Mouse (Mus musculus) intestine, postnatal 0 days (tissue): ENCODE results near the gene Kalrn. TPM values are rescaled to one million over a fixed set of nuclear protein-coding genes. Genes with fewer than 3 reads are reported as not detected.

ENCODE experiments used
- ATAC-seq: fragments of 200-750 bp; cut with Nextera tagmentation; 2 replicates; pipeline ENCODE4 v1.8.0; 2017; ENCODE audit warnings: mild to moderate bottlenecking, moderate TSS enrichment, moderate library complexity
- H3K27ac ChIP-seq: fragments of 300-500 bp; sonication (generic); 2 replicates; pipeline ENCODE4 v1.5.1; 2014; ENCODE audit warnings: mild to moderate bottlenecking, low read depth, low read length, moderate library complexity
- H3K27me3 ChIP-seq: fragments of 300-500 bp; sonication (generic); replicated peaks from 2 replicates; pipeline ENCODE4 v1.6.1; 2014; ENCODE audit warnings: low read length, mixed read lengths; ENCODE audit not compliant: control insufficient read depth, insufficient read depth
- H3K36me3 ChIP-seq: fragments of 300-500 bp; sonication (generic); 2 replicates; pipeline ENCODE4 v1.6.1; 2014; ENCODE audit warnings: mild to moderate bottlenecking, moderate library complexity; ENCODE audit not compliant: control insufficient read depth, insufficient read depth
- H3K4me1 ChIP-seq: fragments of 300-500 bp; sonication (generic); replicated peaks from 2 replicates; pipeline ENCODE4 v1.6.1; 2014; ENCODE audit warnings: antibody characterized with exemption, low read length, mixed read lengths; ENCODE audit not compliant: control insufficient read depth, insufficient read depth
- H3K4me2 ChIP-seq: fragments of 300-500 bp; sonication (generic); replicated peaks from 2 replicates; pipeline ENCODE4 v1.6.1; 2014; ENCODE audit warnings: low read depth, mild to moderate bottlenecking, moderate library complexity
- H3K4me3 ChIP-seq: fragments of 300-500 bp; sonication (generic); 2 replicates; pipeline ENCODE4 v1.5.1; 2014; ENCODE audit warnings: low read depth, low read length
- H3K9ac ChIP-seq: fragments of 300-500 bp; sonication (generic); 2 replicates; pipeline ENCODE4 v1.6.1; 2014; ENCODE audit warnings: mild to moderate bottlenecking, low read depth, low read length
- H3K9me3 ChIP-seq: fragments of 300-500 bp; sonication (generic); 2 replicates; pipeline ENCODE4 v1.6.1; 2016; ENCODE audit warnings: mixed run types; ENCODE audit not compliant: control insufficient read depth
- CTCF ChIP-seq: sonication (generic); IDR thresholded peaks from 2 replicates; pipeline ENCODE4 v1.5.1; 2016; ENCODE audit warnings: low read depth, mild to moderate bottlenecking, control low read depth, antibody characterized with exemption, moderate library complexity
- WGBS: fragments of 180-500 bp; shearing (Covaris S2); extraction: QIAGEN DNeasy Blood & Tissue Kit; methylation state at CpG from one replicate; pipeline ENCODE4 v1.1.7; 2014; 5-methylcytosine and 5-hydroxymethylcytosine counted together
- polyA plus RNA-seq: library from polyadenylated mRNA; unstranded; fragments of >200 nt; fragmentation: Nextera tagmentation; extraction: Ambion mirVana; gene quantifications from 2 replicates; pipeline ENCODE4 v1.2.1, GENCODE M21; 2015

Kalrn gene
- polyA plus RNA-seq, 1 experiment from 2014 or later: 7.5 TPM

- H3K9ac ChIP-seq: no peak overlapping the region
- no peak overlapping the region; the same call in 1 of the 2 replicates for H3K27ac ChIP-seq
- no peaks in the 10 kb centered on the region for H3K4me1 ChIP-seq
- WGBS: 82% methylated on average over 4 of the region's 4 CpGs
- ATAC-seq: no peak
- H3K4me2 ChIP-seq: no peak overlapping the region
- no peaks in the 10 kb centered on the region for H3K36me3 ChIP-seq
- no peaks in the 10 kb centered on the region for H3K9me3 ChIP-seq
- no peaks in the 10 kb centered on the region for H3K27me3 ChIP-seq
- TF ChIP-seq CTCF: no peak
- H3K4me3 ChIP-seq: no peak overlapping the region
These were observed 325.1 kb downstream of the Kalrn start for GRCm38 (mm10) chr16:34248256-34248655.

DNA sequence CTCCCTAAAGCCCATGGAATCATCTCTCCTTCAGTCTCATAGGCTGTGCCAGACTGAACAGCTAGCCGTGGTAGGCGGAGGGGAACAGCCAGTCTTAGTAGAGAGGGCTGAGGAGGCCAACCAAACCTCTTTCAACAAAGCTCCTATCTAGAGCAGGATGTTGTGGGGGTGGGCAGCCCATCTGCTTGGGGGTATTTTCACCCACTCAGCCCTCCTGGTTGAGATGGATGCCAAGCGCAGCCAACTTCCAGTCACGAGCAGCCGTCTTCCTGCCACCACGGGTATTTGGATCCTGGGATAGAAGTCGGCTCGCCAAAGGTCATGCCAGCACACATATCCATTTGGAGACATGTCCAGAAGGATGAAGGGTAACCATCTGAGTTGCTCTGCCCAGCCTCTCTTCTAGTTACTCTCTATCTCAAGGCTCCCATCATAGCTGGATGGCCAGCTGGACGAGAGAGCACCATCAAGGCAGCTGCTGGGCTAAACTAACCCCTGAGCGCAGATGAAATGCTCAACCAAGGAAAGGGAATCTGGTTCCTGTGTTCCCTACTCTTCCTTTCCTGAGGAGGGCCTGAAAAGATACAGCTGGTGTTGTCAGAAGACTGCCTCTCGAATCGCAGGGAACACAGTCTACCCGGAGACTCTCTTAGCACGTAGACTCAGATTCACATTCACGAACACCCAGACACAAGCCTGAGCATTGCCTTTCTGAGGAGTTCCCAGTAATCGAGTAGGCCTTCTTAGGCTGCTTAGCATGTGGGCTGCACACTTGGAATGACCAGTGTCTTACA, 331.2 kb downstream of the Kalrn start:
- no peak for TF ChIP-seq CTCF
- Histone ChIP-seq H3K27ac (no peak overlapping the region), H3K4me3 (no peak overlapping the region)

GRCm38 (mm10) chr16:34239618-34240017, 333.7 kb downstream of the Kalrn start:
- Histone ChIP-seq H3K9ac (no peak overlapping the region), H3K4me2 (no peak overlapping the region), H3K27ac (no peak overlapping the region), H3K4me1 (no peaks in the 10 kb centered on the region), H3K36me3 (no peaks in the 10 kb centered on the region), H3K27me3 (no peaks in the 10 kb centered on the region), H3K4me3 (no peak overlapping the region), H3K9me3 (no peaks in the 10 kb centered on the region)
- no peak for ATAC-seq
- 83% methylated on average over 4 of the region's 4 CpGs for WGBS
- TF ChIP-seq CTCF: no peak

More for the DNA sequence above, 331.2 kb downstream of the Kalrn start:
- H3K36me3 ChIP-seq: no peaks in the 10 kb centered on the region
- WGBS: 87% methylated on average over 16 of the region's 16 CpGs
- no peak overlapping the region for H3K9ac ChIP-seq
- H3K4me1 ChIP-seq: no peaks in the 10 kb centered on the region
- H3K9me3 ChIP-seq: no peaks in the 10 kb centered on the region
- no peaks in the 10 kb centered on the region for H3K27me3 ChIP-seq
- no peak for ATAC-seq
- no peak overlapping the region for H3K4me2 ChIP-seq

GRCm38 (mm10) chr16:34236898-34237611, 336.3 kb downstream of the Kalrn start:
- ATAC-seq: no peak

DNA sequence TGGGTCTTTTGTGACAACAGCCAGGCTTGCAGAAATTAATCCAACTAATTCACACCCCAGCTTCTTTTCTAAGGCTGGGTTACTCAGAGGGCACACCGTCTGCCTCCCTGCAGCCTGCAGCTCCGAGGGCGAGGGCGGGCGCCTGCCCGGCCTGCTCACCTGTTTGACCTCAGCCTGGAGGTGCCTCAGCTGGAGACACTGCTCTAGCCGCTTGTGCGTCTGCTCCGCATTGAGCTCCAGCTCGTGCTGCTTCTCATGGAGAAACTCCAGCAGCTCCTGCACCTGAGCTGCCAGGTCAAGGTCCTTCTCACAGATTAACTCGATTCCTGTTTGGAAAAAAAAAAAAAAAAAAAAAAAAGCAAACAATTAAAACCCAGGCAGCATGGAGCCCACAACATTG, 338.2 kb downstream of the Kalrn start:
- ATAC-seq: no peak
- no peaks in the 10 kb centered on the region for H3K9me3 ChIP-seq

More at GRCm38 (mm10) chr16:34236898-34237611, 336.3 kb downstream of the Kalrn start:
- no peaks in the 10 kb centered on the region for H3K9me3 ChIP-seq
- H3K27ac ChIP-seq: no peak overlapping the region
- TF ChIP-seq CTCF: no peak
- H3K27me3 ChIP-seq: no peaks in the 10 kb centered on the region
- H3K36me3 ChIP-seq: no peaks in the 10 kb centered on the region
- WGBS: 74% methylated on average over 12 of the region's 12 CpGs
- no peaks in the 10 kb centered on the region for H3K4me1 ChIP-seq
- H3K4me2 ChIP-seq: no peak overlapping the region
- H3K9ac ChIP-seq: no peak overlapping the region
- H3K4me3 ChIP-seq: no peak overlapping the region

GRCm38 (mm10) chr16:34231952-34232351, 341.4 kb downstream of the Kalrn start:
- H3K4me3 ChIP-seq: no peak overlapping the region
- no peaks in the 10 kb centered on the region for H3K9me3 ChIP-seq
- no peak overlapping the region for H3K27ac ChIP-seq
- WGBS: 44% methylated on average over 5 of the region's 5 CpGs
- no peak for TF ChIP-seq CTCF
- no peaks in the 10 kb centered on the region for H3K36me3 ChIP-seq
- ATAC-seq: no peak
- no peaks in the 10 kb centered on the region for H3K4me1 ChIP-seq
- H3K27me3 ChIP-seq: no peaks in the 10 kb centered on the region
- H3K9ac ChIP-seq: no peak overlapping the region
- no peak overlapping the region for H3K4me2 ChIP-seq

More for the DNA sequence above, 338.2 kb downstream of the Kalrn start:
- Histone ChIP-seq H3K4me2 (no peak overlapping the region), H3K4me3 (no peak overlapping the region), H3K9ac (no peak overlapping the region), H3K27ac (no peak overlapping the region), H3K4me1 (no peaks in the 10 kb centered on the region), H3K36me3 (no peaks in the 10 kb centered on the region), H3K27me3 (no peaks in the 10 kb centered on the region)
- TF ChIP-seq CTCF: no peak
- WGBS: 53% methylated on average over 11 of the region's 11 CpGs
